Mouse (Mus musculus) CH12.LX (cell line): Measurements from ENCODE around the gene Wipi2. TPM values are rescaled to one million over a fixed set of nuclear protein-coding genes. Genes with fewer than 3 reads are reported as not detected.

Experiments used
- DNase-seq: peaks from one replicate; pipeline ENCODE4 v3.0.0-alpha.2; 2013; ENCODE audit errors: extremely low read depth
- H3K27ac ChIP-seq: 2 replicates; pipeline ENCODE4 v1.5.1; 2012; ENCODE audit warnings: low read depth, mild to moderate bottlenecking, control low read depth, moderate library complexity; ENCODE audit not compliant: insufficient read depth
- H3K27me3 ChIP-seq: replicated peaks from 2 replicates; pipeline ENCODE3; 2012; ENCODE audit warnings: inconsistent platforms
- H3K36me3 ChIP-seq, 2 experiments: replicated peaks in 1 of 2; 2 replicates each; pipeline versions ENCODE3 to v1.6.1; 2012; ENCODE audit warnings: inconsistent platforms in 1 of 2, low read length in 1 of 2, mild to moderate bottlenecking in 1 of 2, mixed read lengths in 1 of 2, moderate library complexity in 1 of 2; ENCODE audit not compliant: control insufficient read depth in 1 of 2, insufficient read depth in 1 of 2
- H3K4me1 ChIP-seq, 2 experiments: 2 replicates each; pipeline ENCODE4 v1.6.1; 2012; ENCODE audit warnings: inconsistent platforms in 1 of 2, moderate library complexity in 1 of 2; ENCODE audit not compliant: insufficient read depth in 2 of 2, control insufficient read depth in 1 of 2
- H3K4me2 ChIP-seq: 2 replicates; pipeline ENCODE4 v1.6.1; 2012; ENCODE audit warnings: low read depth, mild to moderate bottlenecking, control low read depth; ENCODE audit not compliant: poor library complexity, insufficient read depth, severe bottlenecking
- H3K4me3 ChIP-seq, 3 experiments: fragments of 150-350 bp in 1 of 3; sonication (generic) in 1 of 3; replicated peaks in 1 of 3; 2 replicates each; pipeline versions ENCODE3 to v1.5.1; 2011 to 2012; ENCODE audit warnings: low read depth in 2 of 3, low read length in 2 of 3, mild to moderate bottlenecking in 2 of 3, moderate library complexity in 2 of 3, control low read depth in 1 of 3, improper control_type of control experiment in 1 of 3, inconsistent platforms in 1 of 3, mixed read lengths in 1 of 3; ENCODE audit not compliant: poor library complexity in 1 of 3
- H3K79me2 ChIP-seq: replicated peaks from 2 replicates; pipeline ENCODE4 v1.6.1; 2012; ENCODE audit warnings: mild to moderate bottlenecking, moderate library complexity; ENCODE audit not compliant: control insufficient read depth, poor library complexity, insufficient read depth, severe bottlenecking; ENCODE audit errors: extremely low read depth
- H3K9ac ChIP-seq: 2 replicates; pipeline ENCODE4 v1.6.1; 2012; ENCODE audit warnings: low read depth, mild to moderate bottlenecking, control low read depth, moderate library complexity; ENCODE audit not compliant: insufficient read depth
- H3K9me3 ChIP-seq: replicated peaks from 2 replicates; pipeline ENCODE3; 2012; ENCODE audit warnings: low read length, inconsistent platforms, mixed read lengths
- BHLHE40 ChIP-seq: IDR thresholded peaks from 2 replicates; pipeline ENCODE4 v1.6.1; 2011; ENCODE audit warnings: mild to moderate bottlenecking, low read depth, low read length, improper control_type of control experiment
- CHD1 ChIP-seq: IDR thresholded peaks from 2 replicates; pipeline ENCODE4 v1.6.1; 2012; ENCODE audit warnings: low read depth, low read length, improper control_type of control experiment, inconsistent platforms
- CTCF ChIP-seq, 2 experiments: IDR thresholded peaks in 1 of 2; conservative IDR thresholded peaks in 1 of 2; 2 replicates each; pipeline ENCODE4 v1.5.1; 2011 to 2012; ENCODE audit warnings: low read depth in 2 of 2, low read length in 2 of 2, improper control_type of control experiment in 1 of 2, inconsistent platforms in 1 of 2, mild to moderate bottlenecking in 1 of 2, moderate library complexity in 1 of 2
- ELF1 ChIP-seq: IDR thresholded peaks from 2 replicates; pipeline ENCODE4 v1.6.1; 2014; ENCODE audit warnings: low read depth, mild to moderate bottlenecking, inconsistent platforms, low read length, improper control_type of control experiment
- ETS1 ChIP-seq: conservative IDR thresholded peaks from 2 replicates; pipeline ENCODE4 v1.6.1; 2012; ENCODE audit warnings: low read depth, mild to moderate bottlenecking, inconsistent platforms, low read length, improper control_type of control experiment, moderate library complexity
- GABPA ChIP-seq: IDR thresholded peaks from 2 replicates; pipeline ENCODE4 v1.6.1; 2012; ENCODE audit warnings: low read depth, low read length, improper control_type of control experiment, inconsistent platforms; ENCODE audit not compliant: insufficient replicate concordance
- IRF4 ChIP-seq: IDR thresholded peaks from 2 replicates; pipeline ENCODE4 v1.6.1; 2014; ENCODE audit warnings: low read depth, mild to moderate bottlenecking, inconsistent platforms, low read length, improper control_type of control experiment
- JUN ChIP-seq: IDR thresholded peaks from 2 replicates; pipeline ENCODE4 v1.6.1; 2011; ENCODE audit warnings: low read depth, mild to moderate bottlenecking, low read length, improper control_type of control experiment, moderate library complexity; ENCODE audit not compliant: insufficient read depth
- JUND ChIP-seq: conservative IDR thresholded peaks from 2 replicates; pipeline ENCODE4 v1.6.1; 2011; ENCODE audit warnings: low read depth, low read length, improper control_type of control experiment
- KAT2A ChIP-seq: IDR thresholded peaks from 2 replicates; pipeline ENCODE4 v1.6.1; 2012; ENCODE audit warnings: low read length, improper control_type of control experiment, inconsistent platforms; ENCODE audit not compliant: insufficient replicate concordance
- MAFK ChIP-seq: IDR thresholded peaks from 2 replicates; pipeline ENCODE4 v1.6.1; 2011; ENCODE audit warnings: low read length, improper control_type of control experiment; ENCODE audit not compliant: insufficient replicate concordance
- MAX ChIP-seq: IDR thresholded peaks from 2 replicates; pipeline ENCODE4 v1.6.1; 2011; ENCODE audit warnings: low read length, improper control_type of control experiment
- MAZ ChIP-seq: IDR thresholded peaks from 2 replicates; pipeline ENCODE4 v1.6.1; 2012; ENCODE audit warnings: low read depth, mild to moderate bottlenecking, inconsistent platforms, low read length, improper control_type of control experiment, moderate library complexity
- MYC ChIP-seq: IDR thresholded peaks from 2 replicates; pipeline ENCODE4 v1.6.1; 2011; ENCODE audit warnings: low read depth, mild to moderate bottlenecking, improper control_type of control experiment, low read length
- PAX5 ChIP-seq: IDR thresholded peaks from 2 replicates; pipeline ENCODE4 v1.6.1; 2012; ENCODE audit warnings: low read length, inconsistent platforms, mixed read lengths
- POLR2AphosphoS2 ChIP-seq: IDR thresholded peaks from 2 replicates; pipeline ENCODE4 v1.6.1; 2011; ENCODE audit warnings: low read depth, low read length, improper control_type of control experiment
- RCOR1 ChIP-seq: conservative IDR thresholded peaks from 2 replicates; pipeline ENCODE4 v1.6.1; 2012; ENCODE audit warnings: low read depth, mild to moderate bottlenecking, inconsistent platforms, low read length, improper control_type of control experiment
- SMC3 ChIP-seq: IDR thresholded peaks from 2 replicates; pipeline ENCODE4 v1.6.1; 2011; ENCODE audit warnings: low read depth, low read length, improper control_type of control experiment
- TCF12 ChIP-seq: IDR thresholded peaks from 2 replicates; pipeline ENCODE4 v1.6.1; 2014; ENCODE audit warnings: low read depth, mild to moderate bottlenecking, inconsistent platforms, low read length, improper control_type of control experiment
- UBTF ChIP-seq: IDR thresholded peaks from 2 replicates; pipeline ENCODE4 v1.6.1; 2012; ENCODE audit warnings: low read depth, mild to moderate bottlenecking, inconsistent platforms, low read length, improper control_type of control experiment, moderate library complexity
- USF2 ChIP-seq: conservative IDR thresholded peaks from 2 replicates; pipeline ENCODE4 v1.6.1; 2011; ENCODE audit warnings: low read depth, low read length, improper control_type of control experiment
- ZKSCAN1 ChIP-seq: IDR thresholded peaks from 2 replicates; pipeline ENCODE4 v1.6.1; 2012; ENCODE audit warnings: low read depth, inconsistent platforms, low read length, improper control_type of control experiment, borderline replicate concordance
- ZMIZ1 ChIP-seq: IDR thresholded peaks from 2 replicates; pipeline ENCODE4 v1.6.1; 2012; ENCODE audit warnings: low read depth, mild to moderate bottlenecking, inconsistent platforms, low read length, improper control_type of control experiment
- dilution Hi-C: fragments of 300-500 bp; cut with MboI; formaldehyde crosslinking; loops from 2 replicates; pipeline ENCODE4 v1.14.3; 2020; ENCODE audit warnings: low sequenced_read_pairs; ENCODE audit not compliant: extremely low pct_unique_long_range_greater_than_20kb, extremely low pct_ligation_motif_present
- in situ Hi-C: fragments of 300-500 bp; cut with MboI; formaldehyde crosslinking; loops from 3 replicates; pipeline ENCODE4 v1.14.3; 2019; ENCODE audit warnings: low sequenced_read_pairs, low pct_ligation_motif_present, low pct_unique_long_range_greater_than_20kb, mixed read lengths
- polyA plus RNA-seq: library from polyadenylated mRNA; unstranded; fragments of >175 nt; gene quantifications from 2 replicates; pipeline ENCODE4 v1.2.1, GENCODE M21; 2012; ENCODE audit warnings: low read depth; ENCODE audit not compliant: insufficient read length
- total RNA-seq, 2 experiments: library from RNA; depleted of rRNA; stranded (reverse); fragments of 300-350 nt in 1 of 2; fragments of >200 nt in 1 of 2; gene quantifications; 2 replicates each; pipeline ENCODE4 v1.2.3; 2012 to 2014

The Wipi2 gene
- total and polyA plus RNA-seq, 3 experiments, result 38.0 to 47.4 (median 43.4) TPM

DNA sequence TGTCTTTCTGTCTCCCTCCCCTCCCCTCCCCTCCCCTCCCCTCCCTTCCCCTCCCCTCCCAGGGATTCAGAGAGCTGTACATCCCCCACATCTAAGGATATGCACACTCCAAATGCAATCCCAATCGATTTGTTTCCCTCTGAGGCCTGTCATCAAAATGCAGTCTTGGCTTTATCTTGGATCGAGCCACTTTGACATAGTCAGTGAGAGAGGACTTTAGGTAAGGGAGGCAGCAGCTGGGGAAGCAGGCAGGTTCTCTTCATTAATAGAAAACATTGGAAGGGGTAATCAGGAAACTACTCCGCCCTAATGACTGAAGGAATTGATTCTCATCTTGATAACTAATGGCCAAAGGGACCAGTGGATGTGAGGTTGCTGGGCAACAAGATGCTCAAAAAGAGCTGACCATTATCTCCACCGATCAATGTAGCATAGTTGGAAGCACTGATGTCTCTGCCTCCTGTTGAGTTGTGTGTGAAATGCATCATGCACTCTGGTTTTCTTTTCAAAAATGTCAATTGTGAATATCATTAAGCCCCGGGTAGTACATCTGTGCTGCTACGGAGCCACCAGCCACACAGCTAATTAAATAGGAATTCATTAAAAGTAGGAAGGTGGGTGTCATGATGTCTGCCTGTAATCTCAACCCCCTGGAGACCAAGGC, 36.4 kb upstream of the Wipi2 start:
- Histone ChIP-seq H3K4me3 (no peak overlapping the region), H3K4me2 (no peak overlapping the region), H3K4me1 (peaks cover 6 to 9% of the 10 kb centered on the region in 2 experiments), H3K9ac (no peak overlapping the region), H3K27me3 (peaks cover 15% of the 10 kb centered on the region), H3K27ac (no peak overlapping the region), H3K36me3 (no peaks in the 10 kb centered on the region), H3K79me2 (no peaks in the 10 kb centered on the region), H3K9me3 (no peaks in the 10 kb centered on the region)
- dilution Hi-C loops (no loop called here), in situ Hi-C loops (loop anchor here (25.0 kb wide), 1 partner anchor 121 kb away; no protein-coding TSS in a partner anchor)
- TF ChIP-seq SMC3, result no peak
- TF ChIP-seq ETS1, result no peak
- no peak for TF ChIP-seq ZKSCAN1
- no peak for TF ChIP-seq MYC
- TF ChIP-seq IRF4, result no peak
- no peak for TF ChIP-seq USF2
- no peak for TF ChIP-seq ZMIZ1
- no peak for TF ChIP-seq POLR2AphosphoS2
- no peak for TF ChIP-seq RCOR1
- no peak for TF ChIP-seq MAFK
- TF ChIP-seq BHLHE40, result no peak
- TF ChIP-seq MAZ, result no peak
- TF ChIP-seq JUND, result no peak
- no peak for TF ChIP-seq ELF1
- TF ChIP-seq UBTF, result no peak
- no peak for TF ChIP-seq GABPA
- no peak for TF ChIP-seq PAX5
- no peak for TF ChIP-seq TCF12
- no peak for TF ChIP-seq KAT2A
- DNase-seq, result no peak

DNA sequence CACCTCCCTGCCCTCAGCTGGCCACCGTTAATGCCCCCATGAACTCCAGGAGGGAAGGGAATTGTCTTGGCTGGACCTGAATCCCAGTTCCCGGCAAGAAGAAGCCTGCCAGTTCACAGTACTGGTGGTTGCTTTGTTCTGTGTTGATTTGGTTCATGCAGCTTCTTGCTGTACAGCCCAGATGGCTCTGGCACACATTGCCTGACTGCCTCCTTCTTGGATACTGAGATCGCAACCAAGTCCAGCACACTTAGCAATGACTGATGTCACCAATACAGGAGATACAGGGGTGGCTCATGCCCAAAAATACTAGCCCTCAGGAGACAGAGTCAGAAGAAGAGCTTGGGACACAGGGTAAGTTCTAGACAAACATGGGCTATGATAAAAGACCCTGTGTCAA, 31.8 kb upstream of the Wipi2 start:
- H3K4me3 ChIP-seq, result no peak overlapping the region
- H3K27me3 ChIP-seq, result peaks cover 16% of the 10 kb centered on the region
- TF ChIP-seq JUN (no peak), USF2 (no peak), GABPA (no peak), CHD1 (no peak), MYC (no peak), IRF4 (no peak), CTCF (conservative IDR thresholded peaks at IDR 0.05 in 1 of 2, IDR thresholded peaks at IDR 0.05 in 1 of 2; ENCODE audit: low read depth in 2 of 2, low read length in 2 of 2) (no peak), ELF1 (no peak), RCOR1 (no peak), MAX (no peak)
- TF ChIP-seq, all 38 proteins: peak for 0
- in situ Hi-C loops (loop anchor here (25.0 kb wide), 1 partner anchor 117 kb away; no protein-coding TSS in a partner anchor), dilution Hi-C loops (no loop called here)
- Histone ChIP-seq H3K36me3 (no peaks in the 10 kb centered on the region), H3K9me3 (no peaks in the 10 kb centered on the region), H3K9ac (no peak overlapping the region), H3K27ac (no peak overlapping the region), H3K79me2 (no peaks in the 10 kb centered on the region), H3K4me2 (no peak overlapping the region), H3K4me1 (peaks cover 6 to 9% of the 10 kb centered on the region in 2 experiments)
- no peak for DNase-seq
